Mouse (Mus musculus) spleen, adult 12 weeks (tissue): ENCODE data around the gene Ccdc163.
"Not testable (repeated sequence)": the region's sequence is repeated elsewhere in the genome, so short reads cannot be mapped to it uniquely, and the experiment has no call there.

Experiments
- DNase-seq: peaks from one replicate; pipeline ENCODE4 v3.0.0; 2022; ENCODE audit warnings: low spot score

Gene Ccdc163

DNA sequence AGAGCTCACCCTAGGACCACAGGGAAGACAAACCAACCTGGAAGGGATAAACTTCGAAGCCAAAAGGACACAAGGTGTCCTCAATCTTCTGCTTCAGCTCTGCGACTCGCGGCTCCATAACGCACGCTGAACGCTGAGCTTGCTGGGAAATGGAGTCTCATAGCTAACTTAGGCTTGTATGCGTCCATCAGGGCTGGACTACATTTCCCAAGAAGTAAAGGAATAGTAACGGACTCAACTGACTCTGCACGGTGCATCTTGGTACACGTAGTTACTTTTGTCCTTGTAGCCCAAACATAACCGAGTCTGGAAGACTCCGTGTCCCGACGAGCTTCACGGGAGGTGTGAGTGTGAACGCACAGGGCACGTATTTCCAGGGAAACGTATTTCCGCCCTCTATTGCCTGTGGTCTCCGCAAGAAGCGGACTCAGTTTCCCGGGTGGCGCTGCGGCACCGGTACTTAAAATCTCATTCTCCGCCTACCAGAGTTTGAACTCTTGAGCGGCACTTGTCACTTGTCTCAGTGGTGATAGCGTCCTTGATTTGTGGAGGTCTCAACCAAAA is at the start of gene Ccdc163, which contains the start of gene Mmachc:
Gene Ccdc163, plus strand, starts transcription at position 309 of the 564 bp plus-strand sequence.
Gene Mmachc, minus strand, starts transcription at position 206 of the 564 bp plus-strand sequence.
- DNase-seq, result peak; percentile 74

DNA sequence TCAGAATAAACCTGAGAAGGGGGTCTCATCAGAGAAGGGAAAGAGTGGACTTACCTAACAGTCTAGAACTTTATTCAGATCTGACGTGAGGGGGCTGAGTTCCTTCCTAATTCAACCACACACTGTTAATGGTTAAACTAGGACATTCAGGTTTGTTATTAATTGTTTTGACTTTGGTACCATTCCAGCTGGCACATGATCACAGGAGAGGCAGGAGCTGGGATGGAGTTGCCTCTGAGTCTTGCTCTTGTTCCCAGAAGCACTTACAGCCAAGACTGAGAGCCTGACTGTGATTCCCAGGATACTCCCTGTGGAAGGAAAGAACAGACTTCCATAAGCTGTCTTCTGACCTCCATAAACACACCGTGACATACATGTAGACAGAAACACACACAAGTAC is 48.8 kb upstream of the Ccdc163 start:
- DNase-seq, result no peak

DNA sequence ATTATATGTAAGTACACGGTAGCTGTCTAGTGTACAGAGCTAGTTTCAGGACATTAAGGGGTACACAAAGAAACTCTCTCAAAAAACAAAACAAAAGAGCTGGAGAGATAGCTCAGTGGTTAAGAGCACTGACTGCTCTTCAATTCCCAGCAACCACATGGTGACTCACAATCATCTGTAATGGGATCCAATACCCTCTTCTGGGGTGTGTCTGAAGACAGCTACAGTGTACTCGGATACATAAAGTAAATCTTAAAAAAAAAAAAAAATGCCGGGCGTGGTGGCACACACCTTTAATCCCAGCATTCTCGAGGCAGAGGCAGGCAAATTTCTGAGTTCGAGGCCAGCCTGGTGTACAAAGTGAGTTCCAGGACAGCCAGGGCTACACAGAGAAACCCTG is 48.4 kb upstream of the Ccdc163 start:
- not testable (repeated sequence) for DNase-seq

DNA sequence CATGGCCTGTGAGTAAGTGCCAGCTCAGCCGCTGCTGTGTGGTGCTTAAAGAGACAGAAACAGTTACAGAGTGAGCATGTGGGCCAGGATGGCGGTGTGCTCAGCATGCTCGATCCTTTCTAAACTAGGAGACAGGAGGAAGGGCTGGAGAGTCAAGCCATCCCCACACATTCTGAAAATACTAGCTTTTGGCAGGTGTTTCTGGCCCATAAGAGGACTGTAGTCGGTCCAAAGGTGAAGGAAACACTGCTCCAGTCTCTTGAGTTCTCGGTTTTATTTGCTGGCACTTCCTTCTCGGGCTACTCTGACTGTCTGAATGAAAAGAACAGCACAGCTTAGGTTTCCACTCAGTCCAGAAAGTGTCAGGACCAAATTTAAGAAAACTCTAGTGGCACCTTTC is 47.5 kb upstream of the Ccdc163 start:
- no peak for DNase-seq

DNA sequence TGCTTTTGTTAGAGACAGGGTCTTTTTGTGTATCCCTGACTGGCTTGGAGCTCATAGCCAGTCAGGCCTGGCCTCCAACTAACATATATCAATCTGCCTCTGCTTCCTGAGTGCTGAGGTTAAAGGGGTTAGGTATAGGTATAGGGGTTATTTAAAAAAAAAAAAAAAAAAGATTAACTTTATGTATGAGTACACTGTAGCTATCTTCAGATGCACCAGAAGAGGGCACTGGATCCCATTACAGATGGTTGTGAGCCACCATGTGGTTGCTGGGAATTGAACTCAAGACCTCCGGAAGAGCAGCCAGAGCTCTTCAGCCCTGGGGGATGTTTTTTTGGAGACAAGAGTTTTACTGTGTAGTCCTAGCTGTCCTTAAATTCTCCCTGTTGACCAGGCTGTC is 46.3 kb upstream of the Ccdc163 start:
- DNase-seq, result no peak

DNA sequence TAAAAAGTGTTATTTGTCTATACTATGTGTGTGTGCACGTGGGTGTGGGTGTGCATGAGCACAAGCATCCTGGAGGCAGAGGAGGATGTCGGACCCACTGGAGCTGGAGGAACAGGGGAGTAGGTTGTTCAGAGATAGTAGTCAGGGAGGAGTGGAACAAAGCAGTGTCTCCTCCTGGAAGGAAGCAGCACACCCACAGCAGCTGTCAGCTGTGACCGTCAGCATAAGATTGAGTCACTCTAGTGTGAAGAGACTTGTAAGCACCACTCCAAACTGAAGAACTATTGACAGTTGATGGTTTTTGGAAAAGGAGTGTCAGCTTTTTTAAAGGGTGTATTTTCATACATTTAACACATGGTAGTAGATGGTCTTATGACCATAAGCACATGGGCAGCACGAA is 41.7 kb upstream of the Ccdc163 start:
- no peak for DNase-seq

DNA sequence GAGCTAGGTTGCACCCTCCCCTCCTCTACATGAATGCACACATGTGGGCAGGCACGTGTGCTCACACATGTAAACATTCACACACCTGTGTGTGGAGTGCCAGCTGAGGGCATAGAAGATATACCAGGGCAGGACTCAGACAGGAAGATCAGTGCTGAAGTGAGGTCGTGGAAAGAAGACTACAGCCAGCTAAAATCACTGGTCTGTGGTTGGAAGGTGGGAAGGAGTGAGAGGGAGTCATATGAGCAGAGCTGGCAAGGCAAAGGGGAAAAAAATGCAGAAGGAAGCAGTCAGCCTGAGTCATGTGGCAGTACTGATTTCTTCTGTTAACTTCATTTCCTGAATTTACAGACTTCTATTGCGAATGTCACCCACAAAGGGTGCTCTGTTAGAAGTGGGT is 40.2 kb upstream of the Ccdc163 start:
- DNase-seq, result no peak

DNA sequence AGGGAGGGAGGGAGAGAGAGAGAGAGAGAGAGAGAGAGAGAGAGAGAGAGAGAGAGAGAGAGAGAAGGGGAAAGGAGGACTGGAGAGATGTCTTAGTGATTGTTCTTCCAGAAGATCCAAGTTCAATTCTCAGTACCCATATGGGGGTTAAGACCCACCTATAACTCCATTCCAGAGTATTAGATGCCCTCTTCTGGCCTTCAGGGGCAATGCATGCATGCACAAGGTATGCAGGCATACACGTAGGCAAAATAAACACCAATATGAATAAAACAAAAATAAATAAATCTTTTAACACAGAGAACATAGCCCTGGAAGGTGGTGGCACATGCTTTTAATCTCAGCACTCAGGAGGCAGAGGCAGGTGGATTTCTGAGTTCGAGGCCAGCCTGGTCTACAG is 39.0 kb upstream of the Ccdc163 start:
- no peak for DNase-seq

DNA sequence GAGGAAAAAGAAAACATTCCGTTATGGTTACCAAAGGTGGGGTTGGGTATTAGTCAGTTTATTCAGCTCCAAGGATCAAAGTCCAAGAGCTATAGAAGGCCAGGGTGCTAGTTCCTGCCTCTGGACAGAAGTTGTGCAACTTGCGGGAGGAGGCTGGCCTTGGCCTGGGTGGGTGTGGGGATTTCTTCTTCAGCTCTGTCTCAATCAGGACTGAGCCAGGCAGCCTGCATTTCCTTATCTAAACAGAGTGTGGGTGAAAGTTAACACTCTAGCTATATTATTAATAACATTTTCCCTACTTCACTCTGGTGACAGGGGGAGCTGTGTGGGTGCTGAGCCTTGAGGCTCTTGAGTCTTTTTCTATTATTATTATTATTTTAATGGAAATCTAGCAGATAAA is 35.5 kb upstream of the Ccdc163 start:
- no peak for DNase-seq

DNA sequence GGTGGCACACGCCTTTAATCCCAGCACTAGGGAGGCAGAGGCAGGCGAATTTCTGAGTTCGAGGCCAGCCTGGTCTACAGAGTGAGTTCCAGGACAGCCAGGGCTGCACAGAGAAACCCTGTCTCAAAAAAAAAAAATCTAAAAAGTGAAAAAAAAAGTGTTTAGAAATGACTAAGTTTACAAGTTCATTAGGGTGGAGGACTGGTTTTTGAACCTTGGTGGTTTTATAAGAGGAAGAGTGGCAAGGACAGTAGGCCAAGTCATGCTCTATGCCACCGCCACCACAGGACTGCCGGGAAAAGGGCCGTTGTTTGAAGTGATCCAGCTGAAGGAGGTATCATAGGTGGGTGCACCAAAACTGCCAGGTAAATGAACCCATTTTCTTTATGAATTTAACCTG is 33.5 kb upstream of the Ccdc163 start:
- not testable (repeated sequence) for DNase-seq

DNA sequence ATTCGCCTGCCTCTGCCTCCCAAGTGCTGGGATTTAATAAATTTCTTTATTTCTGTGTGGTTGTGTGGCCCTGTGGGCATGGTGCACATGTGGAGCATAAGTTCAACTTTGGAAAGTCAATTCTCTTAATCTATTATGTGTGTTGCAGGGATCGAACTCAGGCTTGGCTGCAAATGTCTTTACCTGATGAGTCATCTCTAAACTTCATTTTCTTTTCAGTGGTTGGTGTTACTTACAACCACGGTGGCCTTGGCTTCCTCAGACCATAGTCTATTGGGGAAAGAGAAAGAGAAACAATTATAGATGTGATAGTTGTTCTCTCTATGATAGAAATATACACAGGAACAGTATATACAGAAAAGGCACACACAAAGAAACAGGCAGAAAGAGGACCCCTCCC is 32.3 kb upstream of the Ccdc163 start:
- DNase-seq, result no peak

DNA sequence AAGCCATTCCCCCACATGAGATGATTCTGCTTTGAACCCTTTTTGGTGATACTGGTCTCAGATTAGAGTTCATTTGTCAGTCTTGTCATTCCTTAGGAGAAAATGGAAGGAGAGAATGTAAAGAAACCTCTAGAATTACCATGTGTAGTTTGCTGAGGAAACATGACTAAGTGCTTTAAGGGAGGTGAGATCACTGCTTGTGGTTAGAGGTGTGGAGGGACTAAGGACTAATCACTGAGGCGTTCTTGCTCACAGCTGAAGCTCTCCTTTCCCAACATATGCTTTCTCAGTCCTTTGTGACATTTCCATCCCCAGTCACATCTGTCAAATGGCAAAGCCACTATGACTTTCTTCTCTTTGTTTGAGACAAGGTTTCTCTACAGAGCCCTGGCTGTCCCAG is 30.5 kb upstream of the Ccdc163 start:
- DNase-seq, result no peak

DNA sequence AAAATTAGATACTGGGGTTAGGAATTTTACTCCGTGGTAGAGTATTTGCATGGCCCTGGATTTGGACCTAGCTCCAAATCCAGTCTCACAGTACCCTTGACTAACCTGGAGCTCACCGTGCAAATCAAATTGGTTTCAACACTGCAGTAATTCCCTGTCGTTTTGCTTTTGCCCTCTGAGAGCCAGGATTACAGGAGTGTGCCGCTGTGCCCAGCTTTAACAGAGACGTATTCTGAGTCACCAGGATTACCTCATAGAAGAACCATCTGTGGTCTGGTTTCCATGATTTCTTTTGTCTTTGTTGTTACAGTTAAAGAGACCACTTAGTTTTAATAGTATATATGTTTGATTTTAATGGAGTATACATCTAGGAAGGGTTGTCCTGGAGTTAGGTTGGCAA is 29.2 kb upstream of the Ccdc163 start:
- DNase-seq, result no peak

DNA sequence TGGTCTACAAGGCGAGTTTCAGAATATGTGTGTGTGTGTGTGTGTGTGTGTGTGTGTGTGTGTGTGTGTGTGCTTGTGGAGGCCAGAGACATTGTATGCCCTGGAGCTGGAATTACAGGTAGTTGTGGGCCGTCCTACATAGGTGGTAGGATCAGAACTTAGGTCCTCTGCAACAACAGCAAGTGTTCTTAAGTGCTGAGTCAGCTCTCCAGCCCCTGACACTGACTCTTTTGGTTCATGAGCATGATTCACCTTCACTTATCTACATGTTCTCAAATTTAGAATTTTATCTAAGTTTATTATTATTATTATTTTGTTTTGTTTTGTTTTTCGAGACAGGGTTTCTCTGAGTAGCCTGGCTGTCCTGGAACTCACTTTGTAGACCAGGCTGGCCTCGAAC is 27.8 kb upstream of the Ccdc163 start:
- not testable (repeated sequence) for DNase-seq

DNA sequence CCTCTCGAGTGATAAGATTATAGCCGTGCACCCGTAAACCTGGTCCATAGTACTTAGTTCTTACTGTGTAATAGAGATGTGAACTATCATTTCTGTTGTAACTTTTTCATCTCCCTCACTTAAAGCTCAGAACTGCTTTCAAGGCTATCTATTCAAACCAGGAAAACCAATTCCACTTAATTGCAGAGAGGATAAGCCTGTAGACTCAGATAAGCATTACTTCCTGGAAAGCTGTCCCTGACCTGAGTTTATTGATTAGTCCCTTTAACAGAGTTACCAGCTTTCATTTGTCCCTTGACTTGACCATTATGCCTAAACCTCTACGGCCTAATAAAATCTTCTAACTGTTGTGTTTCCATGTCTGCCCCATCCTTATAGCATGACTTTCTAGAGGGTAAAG is 24.4 kb upstream of the Ccdc163 start:
- DNase-seq, result no peak

DNA sequence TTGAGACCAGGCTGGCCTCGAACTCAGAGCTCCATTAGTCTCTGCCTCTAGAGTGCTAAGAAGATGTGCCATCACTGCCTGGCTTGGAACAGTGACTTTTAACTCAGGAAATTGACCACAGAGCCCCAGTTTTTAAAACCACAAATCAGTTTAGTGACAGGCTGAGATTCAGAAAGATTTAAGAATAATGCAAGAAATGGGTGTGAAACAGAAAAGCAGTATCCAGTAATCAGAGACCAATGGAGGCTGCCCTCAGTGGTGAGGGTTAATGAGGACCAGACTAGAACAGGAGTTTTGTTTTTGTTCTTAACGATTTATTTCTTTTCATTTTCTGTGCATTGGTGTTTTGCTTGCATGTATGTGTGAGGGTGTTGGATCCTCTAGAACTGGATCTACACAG is 23.6 kb upstream of the Ccdc163 start:
- no peak for DNase-seq

DNA sequence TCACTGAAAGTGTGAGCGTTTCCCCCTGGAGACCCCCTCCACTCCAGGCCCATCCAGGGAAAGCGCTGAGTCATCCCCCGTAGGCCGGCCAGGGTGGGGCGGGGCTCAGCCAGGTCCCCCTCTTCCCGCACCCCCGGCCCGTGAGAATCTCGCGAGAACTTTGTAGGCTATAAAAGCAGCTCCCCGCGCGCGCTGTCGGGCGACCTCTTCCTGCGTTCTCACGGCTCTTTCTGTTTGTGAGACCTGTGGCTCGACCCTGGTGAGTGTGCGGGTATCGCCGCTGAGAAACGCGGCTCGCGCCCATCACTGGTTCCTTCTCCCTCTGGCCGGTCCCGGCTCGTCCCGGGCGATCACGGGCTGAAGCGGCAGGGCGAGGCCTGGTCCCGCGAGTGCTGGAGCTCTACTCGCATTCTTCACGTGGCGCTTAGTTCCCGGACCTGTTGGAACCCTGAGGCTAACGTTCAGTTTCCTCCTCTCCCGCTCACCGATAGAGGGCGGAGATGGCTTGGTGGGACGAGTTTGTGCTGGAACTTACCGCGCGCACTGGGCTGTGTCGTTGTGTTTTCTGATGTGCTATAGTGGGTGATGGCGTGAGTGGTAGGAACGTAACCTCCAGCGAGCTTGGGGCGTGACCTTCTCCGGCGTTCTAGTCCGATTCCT is 22.8 kb upstream of the Ccdc163 start, which contains the start of gene Prdx1:
Gene Prdx1, plus strand, starts transcription at position 143 of the 660 bp plus-strand sequence.
- DNase-seq, result peak; percentile 87

DNA sequence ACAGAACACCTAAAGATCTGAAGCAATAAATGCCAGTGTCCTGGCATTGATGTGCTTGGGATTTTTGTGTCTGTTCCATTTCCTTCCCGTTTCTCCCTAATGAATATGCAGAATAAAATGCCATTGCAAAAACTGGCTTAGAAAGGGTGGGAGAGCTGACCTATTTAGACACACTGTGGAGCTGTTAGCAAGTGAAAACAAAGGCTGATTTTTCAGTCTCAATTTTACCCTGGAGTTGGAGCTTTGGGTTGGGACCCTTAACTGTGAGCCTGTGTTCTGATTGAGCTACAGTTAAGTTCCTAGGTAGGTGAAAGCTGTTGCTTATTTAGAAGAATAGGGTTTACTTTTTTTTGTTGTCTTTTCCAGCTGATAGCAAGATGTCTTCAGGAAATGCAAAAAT is 21.3 kb upstream of the Ccdc163 start:
- no peak for DNase-seq

DNA sequence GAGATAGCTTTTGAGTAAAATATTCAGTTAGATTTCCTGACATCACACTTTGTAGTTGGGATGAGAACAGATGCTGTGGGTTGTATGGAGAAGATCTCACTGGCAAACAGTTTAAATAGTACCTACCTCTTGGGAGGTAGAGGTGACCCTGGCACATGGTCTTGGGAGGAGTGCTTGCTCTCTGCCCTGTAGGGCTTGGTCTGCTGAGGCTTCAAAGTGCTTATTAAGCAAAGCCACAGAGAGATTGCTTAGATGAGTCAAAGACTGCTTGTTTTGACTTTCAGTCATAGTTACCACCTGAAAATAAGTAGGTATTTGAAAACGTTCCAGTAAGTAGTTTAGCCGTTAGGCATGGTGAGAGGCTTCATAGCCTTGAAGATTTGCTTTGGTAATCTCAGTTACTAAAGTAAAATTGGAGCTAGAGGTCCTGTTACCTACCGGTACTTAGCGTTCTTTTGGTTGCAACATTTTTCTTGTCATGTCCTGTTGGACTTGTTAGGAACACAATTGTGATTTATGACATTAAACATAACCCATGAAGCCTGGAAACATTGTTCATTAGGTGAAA is 18.9 kb upstream of the Ccdc163 start:
- no peak for DNase-seq

DNA sequence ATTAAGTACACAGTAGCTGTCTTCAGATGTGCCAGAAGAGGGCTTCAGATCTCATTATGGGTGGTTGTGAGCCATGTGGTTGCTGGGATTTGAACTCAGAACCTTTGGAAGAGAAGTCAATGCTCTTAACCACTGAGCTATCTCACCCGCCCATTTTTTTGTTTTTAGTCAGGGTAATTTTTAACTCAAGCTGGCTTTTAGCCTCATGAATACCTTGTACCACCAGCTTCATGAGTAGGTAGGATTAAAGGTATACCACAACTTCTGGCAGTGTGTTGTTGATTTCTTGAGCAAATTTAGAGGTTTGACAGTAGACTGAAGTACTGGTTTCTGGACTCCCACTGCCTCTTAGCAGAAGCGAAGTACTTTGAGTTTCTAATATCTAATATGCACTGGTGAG is 16.2 kb upstream of the Ccdc163 start:
- no peak for DNase-seq

DNA sequence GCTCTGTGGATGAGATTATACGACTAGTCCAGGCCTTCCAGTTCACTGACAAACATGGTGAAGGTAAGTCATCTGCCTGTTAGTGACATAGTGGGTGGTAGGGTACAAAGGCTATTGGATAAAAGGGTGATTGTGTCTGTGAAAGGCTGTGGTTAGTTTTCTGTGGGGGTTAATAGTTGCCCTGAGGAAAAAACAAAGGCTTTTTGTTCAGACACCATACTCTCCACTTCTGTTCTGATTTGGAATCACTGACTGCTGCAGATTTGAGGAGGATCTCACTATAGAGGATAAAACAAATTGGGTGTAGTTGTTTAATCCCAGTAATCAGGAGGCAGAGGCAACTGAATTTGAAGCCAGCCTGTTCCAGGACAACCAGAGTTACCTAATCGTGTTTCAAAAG is 14.5 kb upstream of the Ccdc163 start:
- no peak for DNase-seq

DNA sequence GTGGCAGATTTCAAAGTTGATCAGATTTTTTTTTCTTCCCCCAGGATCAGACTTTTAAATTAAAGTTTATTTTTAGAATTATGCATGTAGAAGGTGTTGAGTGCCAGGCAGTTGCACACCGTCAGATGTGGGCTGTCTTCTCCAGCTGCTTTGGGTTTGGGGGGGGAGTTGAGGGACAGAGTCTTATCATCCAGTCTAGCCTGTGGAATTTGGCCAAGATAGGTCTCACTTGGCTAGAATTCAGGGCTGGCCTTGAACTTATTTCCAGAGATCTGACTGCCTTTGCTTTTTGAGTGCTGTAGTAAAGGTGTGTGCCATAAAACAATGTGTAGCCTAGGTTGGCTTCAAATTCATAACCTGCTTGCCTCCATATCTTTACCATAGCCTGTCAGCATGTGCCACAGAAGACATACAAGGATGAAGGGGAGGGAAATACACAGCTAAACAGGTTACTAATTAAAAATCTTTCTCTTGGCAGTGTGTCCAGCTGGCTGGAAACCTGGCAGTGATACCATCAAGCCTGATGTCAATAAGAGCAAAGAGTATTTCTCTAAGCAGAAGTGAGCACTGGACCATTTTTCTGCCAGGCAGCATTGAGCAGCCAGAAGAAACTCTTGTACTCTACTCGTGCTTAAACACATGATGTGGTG is 9.5 kb upstream of the Ccdc163 start:
- DNase-seq, result no peak

DNA sequence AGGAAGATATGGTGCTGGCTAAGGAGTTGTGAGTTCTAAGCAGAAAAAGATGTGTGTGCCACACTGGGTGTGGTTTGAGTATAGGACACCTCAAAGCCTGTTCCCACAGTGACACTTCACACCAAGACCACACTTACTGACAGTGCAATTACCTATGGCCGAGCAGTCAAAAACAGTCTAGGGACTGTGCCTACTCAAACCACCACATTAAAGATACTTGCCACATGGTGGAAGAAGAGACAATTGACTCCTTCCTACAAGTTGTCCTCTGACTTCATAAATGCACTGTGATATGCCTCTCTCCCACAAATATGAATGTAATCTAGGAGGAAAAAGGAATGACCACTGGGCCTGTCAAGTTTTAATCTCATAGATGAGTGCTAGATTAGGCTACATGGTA is 7.3 kb upstream of the Ccdc163 start:
- DNase-seq, result no peak
